19 mouse cellular contexts compared by ENCODE assay signal in genomic region chr7:101343135-101343534, GRCm38 (mm10). TPM values are rescaled to one million over a fixed set of nuclear protein-coding genes. Genes with fewer than 3 reads are reported as not detected.
DNase-seq lines count a peak whose midpoint lies in the region; ATAC-seq lines count a peak whose summit lies in the region.
"Had no signal": no experiment of that assay in that cellular context is flagged by ENCODE, and none has a peak within 500 bp of the region (broad histone marks: within the 10 kb centered on the region; RNA-seq: fewer than 3 reads in every experiment).

No protein-coding gene starts in this region.

- intact Hi-C loops in heart, postnatal 25 days (cut with DNase I): no loop called here
- intact Hi-C loops in left cerebral cortex, postnatal 14 days (cut with DNase I): no loop called here

- H3K4me2 ChIP-seq in heart, embryonic 12.5 days: no peak overlapping the region
- H3K4me2 ChIP-seq in liver, embryonic 12.5 days: no peak overlapping the region
- H3K4me2 ChIP-seq in liver, embryonic 11.5 days: no peak overlapping the region
- H3K4me2 ChIP-seq: embryonic facial prominence, embryonic 15.5 days; heart, embryonic 15.5 days; hindbrain, embryonic 13.5 days; midbrain, embryonic 15.5 days had no signal

- no peak overlapping the region for H3K27ac ChIP-seq in heart, embryonic 12.5 days (ENCODE audit: poor library complexity, severe bottlenecking)
- H3K27ac ChIP-seq in liver, embryonic 12.5 days: peak overlapping the region; percentile 7; the same call in 1 of the 2 replicates
- H3K27ac ChIP-seq in liver, embryonic 11.5 days (ENCODE audit: low read depth, low read length): no peak overlapping the region
- H3K27ac ChIP-seq: embryonic facial prominence, embryonic 15.5 days; heart, embryonic 15.5 days; hindbrain, embryonic 13.5 days; limb, embryonic 10.5 days; midbrain, embryonic 15.5 days had no signal

- no peaks in the 10 kb centered on the region for H3K9me3 ChIP-seq in heart, embryonic 12.5 days (replicated peaks)
- H3K9me3 ChIP-seq in liver, embryonic 12.5 days (replicated peaks): no peaks in the 10 kb centered on the region
- H3K9me3 ChIP-seq in liver, embryonic 11.5 days (ENCODE audit: control insufficient read depth, low read length): no peaks in the 10 kb centered on the region
- H3K9me3 ChIP-seq: embryonic facial prominence, embryonic 15.5 days; heart, embryonic 15.5 days; hindbrain, embryonic 13.5 days; limb, embryonic 10.5 days; midbrain, embryonic 15.5 days had no signal

- H3K4me1 ChIP-seq in heart, embryonic 12.5 days (replicated peaks): peaks cover 59% of the 10 kb centered on the region
- peaks cover 76% of the 10 kb centered on the region for H3K4me1 ChIP-seq in liver, embryonic 12.5 days
- peaks cover 34% of the 10 kb centered on the region for H3K4me1 ChIP-seq in liver, embryonic 11.5 days (replicated peaks; ENCODE audit: control insufficient read depth, insufficient read depth, low read length)

- peak; percentile 30 for ATAC-seq in heart, embryonic 12.5 days (ENCODE audit: insufficient number of reproducible peaks, low FRiP score)
- peak; percentile 25; the same call in 1 of the 2 replicates for ATAC-seq in liver, embryonic 12.5 days
- ATAC-seq in liver, embryonic 11.5 days (replicated peaks; ENCODE audit: low FRiP score): no peak
- ATAC-seq: midbrain, embryonic 15.5 days had no signal

- no peak overlapping the region for H3K9ac ChIP-seq in heart, embryonic 12.5 days
- no peak overlapping the region for H3K9ac ChIP-seq in liver, embryonic 12.5 days
- no peak overlapping the region for H3K9ac ChIP-seq in liver, embryonic 11.5 days (ENCODE audit: low read depth, low read length)
- H3K9ac ChIP-seq: embryonic facial prominence, embryonic 15.5 days; heart, embryonic 15.5 days; hindbrain, embryonic 13.5 days; midbrain, embryonic 15.5 days had no signal

- no peak for DNase-seq in heart, postnatal 25 days (ENCODE audit: low spot score)
- DNase-seq in liver, embryonic 11.5 days (ENCODE audit: low spot score): no peak
- peak; percentile 32 for DNase-seq in NIH3T3 (ENCODE audit: low read depth)
- DNase-seq in lung, postnatal 4 days: peak; percentile 54 to 75
- DNase-seq in left cerebral cortex, postnatal 14 days (ENCODE audit: low spot score in 2 of 2): no peak
- no peak for DNase-seq in cerebellum, adult 9-10 months
- DNase-seq: adrenal gland, postnatal 25 days; cerebellum, adult 9-11 months; embryo, embryonic 11 days; gastrocnemius, postnatal 25 days; spleen, adult 18-20 months; thymus, postnatal 14 days had no signal

- H3K4me3 ChIP-seq in heart, embryonic 12.5 days: no peak overlapping the region
- no peak overlapping the region for H3K4me3 ChIP-seq in liver, embryonic 12.5 days
- H3K4me3 ChIP-seq in liver, embryonic 11.5 days (ENCODE audit: low read depth, low read length): no peak overlapping the region
- H3K4me3 ChIP-seq: embryonic facial prominence, embryonic 15.5 days; heart, embryonic 15.5 days; hindbrain, embryonic 13.5 days; limb, embryonic 10.5 days; midbrain, embryonic 15.5 days had no signal

- H3K36me3 ChIP-seq in heart, embryonic 12.5 days: no peaks in the 10 kb centered on the region
- peaks cover 40% of the 10 kb centered on the region for H3K36me3 ChIP-seq in liver, embryonic 12.5 days
- H3K36me3 ChIP-seq in liver, embryonic 11.5 days (ENCODE audit: control insufficient read depth, insufficient read depth, low read length): peaks cover 2% of the 10 kb centered on the region; the same call in 1 of the 2 replicates
- H3K36me3 ChIP-seq: heart, embryonic 15.5 days; hindbrain, embryonic 13.5 days; limb, embryonic 10.5 days; midbrain, embryonic 15.5 days had no signal

- WGBS in heart, embryonic 12.5 days: 71% methylated on average over 7 of the region's 7 CpGs
- 44% methylated on average over 7 of the region's 7 CpGs for WGBS in liver, embryonic 12.5 days (ENCODE audit: insufficient replicate concordance)
- WGBS in liver, embryonic 11.5 days: 55% methylated on average over 7 of the region's 7 CpGs

- H3K27me3 ChIP-seq in heart, embryonic 12.5 days (replicated peaks): peaks cover 29% of the 10 kb centered on the region
- H3K27me3 ChIP-seq in liver, embryonic 12.5 days (replicated peaks): no peaks in the 10 kb centered on the region
- no peaks in the 10 kb centered on the region for H3K27me3 ChIP-seq in liver, embryonic 11.5 days (replicated peaks; ENCODE audit: control insufficient read depth, insufficient read depth, low read length)
- H3K27me3 ChIP-seq: embryonic facial prominence, embryonic 15.5 days; midbrain, embryonic 15.5 days had no signal

RNA-seq across cellular contexts. Expression of gene Arap1, which starts 4.7 kb away (rescaled TPM):
- polyA plus RNA-seq in heart, embryonic 12.5 days (2016; fragmentation: Nextera tagmentation; extraction: Ambion mirVana): 19.9 and 22.5 TPM in 2 replicates
- total RNA-seq in heart, postnatal 25 days (2021): 10 to 100 TPM; 31.6 to 35.9 TPM
- 20.5 and 24.6 TPM in 2 replicates for polyA plus RNA-seq in liver, embryonic 12.5 days (2016; fragmentation: Nextera tagmentation; extraction: Ambion mirVana)
- 33.8 and 33.9 TPM in 2 replicates for polyA plus RNA-seq in liver, embryonic 11.5 days (2014; fragmentation: Nextera tagmentation; extraction: Ambion mirVana)
- total RNA-seq in left cerebral cortex, postnatal 14 days (2021): 10 to 100 TPM; 13.9 to 17.9 TPM

RNA-seq across cellular contexts. Expression of gene Stard10, which starts 26.2 kb away (rescaled TPM):
- polyA plus RNA-seq in heart, embryonic 12.5 days (2016; fragmentation: Nextera tagmentation; extraction: Ambion mirVana): 22.9 and 28.6 TPM in 2 replicates
- total RNA-seq in heart, postnatal 25 days (2021): 10 to 100 TPM; 57.4 to 65.4 TPM
- 76.9 and 79.5 TPM in 2 replicates for polyA plus RNA-seq in liver, embryonic 12.5 days (2016; fragmentation: Nextera tagmentation; extraction: Ambion mirVana)
- polyA plus RNA-seq in liver, embryonic 11.5 days (2014; fragmentation: Nextera tagmentation; extraction: Ambion mirVana): 86.4 and 93.9 TPM in 2 replicates
- total RNA-seq in left cerebral cortex, postnatal 14 days (2021): 10 to 100 TPM; 31.4 to 32.2 TPM

RNA-seq across cellular contexts. Expression of gene Atg16l2, which starts 41.1 kb away (rescaled TPM):
- 22.6 and 23.8 TPM in 2 replicates for polyA plus RNA-seq in heart, embryonic 12.5 days (2016; fragmentation: Nextera tagmentation; extraction: Ambion mirVana)
- 10 to 100 TPM; 11.4 to 12.6 TPM for total RNA-seq in heart, postnatal 25 days (2021)
- 4.7 and 5.7 TPM in 2 replicates for polyA plus RNA-seq in liver, embryonic 12.5 days (2016; fragmentation: Nextera tagmentation; extraction: Ambion mirVana)
- 5.7 and 6.4 TPM in 2 replicates for polyA plus RNA-seq in liver, embryonic 11.5 days (2014; fragmentation: Nextera tagmentation; extraction: Ambion mirVana)
- total RNA-seq in left cerebral cortex, postnatal 14 days (2021): 10 to 100 TPM; 53.7 to 60.3 TPM

Comparison
In these comparisons a context has a peak if more than half of its experiments do, and no peak if none do; other contexts are left out.
1. DNase-seq: peak in NIH3T3 (single experiment) and lung, postnatal 4 days (2 of 2); none in heart, postnatal 25 days (single experiment), liver, embryonic 11.5 days (single experiment), left cerebral cortex, postnatal 14 days (0 of 2) and cerebellum, adult 9-10 months (single experiment).